Mouse (Mus musculus): ENCODE results near the gene Atp8b3.

Gene Atp8b3

DNA sequence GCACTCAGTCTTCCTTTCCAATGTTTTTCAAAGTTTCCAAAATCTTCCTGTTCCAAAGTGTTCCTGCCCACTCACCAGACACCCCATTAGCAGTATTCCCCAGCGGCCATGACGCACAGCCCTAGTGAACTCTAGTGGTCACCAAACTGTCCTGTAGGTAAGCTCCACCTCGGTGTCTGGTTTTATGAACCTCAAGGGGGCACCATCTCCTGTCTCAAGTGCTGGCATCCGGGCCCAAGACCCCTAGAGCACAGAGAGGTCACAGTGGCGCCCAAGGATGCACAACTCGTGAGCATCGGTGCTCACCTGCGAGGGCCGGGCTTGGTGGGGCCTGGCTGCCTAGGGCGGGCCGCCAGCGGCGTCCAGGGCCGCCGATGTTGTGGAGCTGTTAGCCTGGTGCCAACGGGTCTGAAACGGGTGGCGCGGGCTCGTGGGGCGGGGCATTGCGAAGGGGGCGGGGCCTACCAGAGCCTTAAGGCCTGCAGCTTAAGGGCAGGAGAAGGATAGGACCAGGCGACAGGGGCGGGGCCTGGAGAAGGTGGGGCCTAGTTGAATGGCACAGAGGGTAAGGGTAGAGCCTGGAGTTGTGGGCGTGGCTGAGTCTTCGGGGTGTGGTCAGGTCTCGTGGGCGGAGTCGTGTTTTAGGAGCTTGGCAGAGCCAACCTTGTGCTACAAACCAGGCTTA, at the start of gene Atp8b3:
Gene Atp8b3, minus strand, starts transcription at position 415 of the 685 bp plus-strand sequence.
- DNase-seq (ENCODE audit: low spot score in 2 of 2): peak; percentile 59 to 81

DNA sequence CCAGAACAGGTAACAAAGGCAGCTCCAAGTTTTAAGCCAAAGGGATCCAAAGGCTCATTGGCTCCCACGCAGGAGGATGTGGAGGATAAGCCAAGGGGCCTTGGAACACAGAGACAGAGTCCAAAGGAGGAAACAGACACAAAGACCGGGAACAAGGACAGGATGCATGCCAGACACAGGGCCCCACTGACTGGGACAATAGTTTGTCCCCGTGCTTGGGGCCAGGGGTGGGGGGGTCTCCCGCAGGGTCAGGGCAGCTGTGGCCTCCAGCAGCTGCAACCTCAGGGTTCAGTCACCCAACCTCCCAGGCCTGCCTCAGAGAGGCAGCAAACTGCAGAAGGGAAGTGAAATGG, 48.4 kb upstream of the Atp8b3 start:
- no peak for DNase-seq (ENCODE audit: low spot score in 2 of 2)

DNA sequence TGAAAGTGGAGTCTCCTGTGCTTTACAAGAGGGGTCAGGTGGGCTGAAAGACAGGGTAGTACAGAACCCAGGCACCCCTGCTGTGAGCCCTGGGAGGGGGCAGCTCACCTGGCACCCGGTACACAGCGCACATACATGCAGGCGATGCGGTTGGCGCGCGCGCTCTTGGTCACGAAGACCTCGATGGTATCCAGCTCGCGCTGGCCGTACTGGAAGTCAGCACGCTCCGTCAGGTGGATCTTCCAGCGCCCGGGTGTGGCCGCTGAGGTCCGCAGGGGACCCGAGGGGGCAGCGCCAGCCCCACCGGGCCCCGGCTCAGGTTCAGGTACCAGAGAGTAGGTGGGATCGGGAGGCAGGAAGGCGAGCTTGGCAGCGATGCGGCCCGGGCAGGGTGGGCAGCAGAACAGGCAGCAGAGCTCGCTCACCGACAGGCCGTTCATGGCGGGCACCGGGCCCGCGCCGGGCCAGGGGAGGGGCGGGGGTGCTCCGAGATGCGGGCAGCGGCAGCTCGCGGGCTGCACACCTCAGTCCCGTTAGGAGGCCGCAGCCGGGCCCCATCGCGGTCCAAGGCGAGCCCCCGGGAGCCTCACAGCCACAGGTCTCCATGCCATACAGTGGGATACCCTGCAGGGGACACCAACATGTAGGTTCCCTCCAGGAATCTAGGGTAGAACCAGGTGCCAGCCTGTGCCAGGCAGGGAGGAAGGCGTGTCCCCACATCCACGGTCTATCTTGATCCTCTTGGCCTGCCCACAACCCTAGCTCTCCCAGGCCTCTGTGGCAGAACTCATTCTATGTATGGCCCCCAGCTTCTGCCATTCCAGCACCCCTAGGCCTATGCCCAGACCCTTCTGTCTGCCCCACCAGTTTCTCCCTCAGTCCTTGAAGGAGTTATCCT, 47.7 kb upstream of the Atp8b3 start:
- no peak for DNase-seq (ENCODE audit: low spot score in 2 of 2)

DNA sequence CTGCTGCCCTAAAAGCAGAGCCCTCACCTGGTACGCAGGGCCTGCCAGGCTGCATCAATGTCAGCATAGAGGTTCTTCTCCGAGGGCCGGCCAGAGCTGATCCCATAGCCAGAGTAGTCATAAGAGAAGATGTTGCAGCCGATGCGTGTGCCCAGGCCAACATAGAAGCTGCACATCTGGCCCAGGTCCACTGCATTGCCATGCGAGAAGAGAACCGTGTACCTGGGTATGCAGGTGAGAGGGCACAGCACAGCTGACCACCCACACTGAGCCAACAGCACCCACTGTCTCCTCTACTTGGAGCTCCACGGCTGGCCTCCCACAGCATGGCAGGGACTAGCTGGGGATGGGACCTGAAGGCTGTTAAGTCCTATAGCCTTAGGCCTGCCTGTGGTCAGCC, 46.7 kb upstream of the Atp8b3 start:
- DNase-seq (ENCODE audit: low spot score in 2 of 2): no peak

DNA sequence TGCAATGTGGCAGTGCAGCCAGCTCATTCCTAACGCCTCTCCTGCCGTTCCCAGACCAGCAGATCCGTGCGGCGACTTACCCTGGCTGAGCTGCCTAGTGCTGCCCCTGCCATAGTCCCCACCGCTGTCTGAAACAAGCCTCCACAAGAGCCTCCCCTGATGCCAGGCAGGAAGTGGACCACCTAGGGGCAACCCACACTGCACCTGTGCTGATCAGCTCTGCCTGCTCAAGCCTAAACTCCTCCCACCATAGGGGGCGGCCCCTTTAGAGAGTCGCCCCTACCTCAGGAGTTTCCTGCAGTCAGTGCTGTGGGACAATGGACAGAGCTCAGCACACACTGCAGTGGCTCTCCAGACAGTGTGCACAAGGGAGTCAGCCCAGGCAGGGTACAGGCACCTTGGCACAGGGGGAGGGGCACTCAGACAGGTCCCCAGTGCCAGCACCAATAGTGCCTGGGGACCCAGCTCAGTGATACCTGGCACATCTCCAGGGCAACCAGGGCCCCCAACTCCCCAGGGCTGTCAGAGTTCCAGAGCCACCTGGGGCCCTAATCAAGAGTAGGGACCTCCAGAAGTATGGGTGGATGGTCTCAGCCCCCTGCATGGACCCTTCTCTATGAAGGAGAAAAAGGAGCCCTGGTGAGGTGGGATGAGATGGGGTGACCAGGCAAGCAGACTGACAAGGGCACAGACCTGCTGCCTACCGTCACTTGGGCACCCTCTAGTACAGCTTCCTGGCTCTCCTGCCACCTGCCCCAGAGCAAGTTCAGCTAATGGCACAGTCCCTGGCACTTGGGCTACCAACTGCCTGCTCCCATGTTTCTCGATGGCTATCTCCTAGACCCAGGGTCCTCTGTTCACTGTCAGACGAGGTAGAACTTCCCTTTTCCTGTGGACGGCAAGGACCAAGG, 46.0 kb upstream of the Atp8b3 start:
- no peak for DNase-seq (ENCODE audit: low spot score in 2 of 2)

DNA sequence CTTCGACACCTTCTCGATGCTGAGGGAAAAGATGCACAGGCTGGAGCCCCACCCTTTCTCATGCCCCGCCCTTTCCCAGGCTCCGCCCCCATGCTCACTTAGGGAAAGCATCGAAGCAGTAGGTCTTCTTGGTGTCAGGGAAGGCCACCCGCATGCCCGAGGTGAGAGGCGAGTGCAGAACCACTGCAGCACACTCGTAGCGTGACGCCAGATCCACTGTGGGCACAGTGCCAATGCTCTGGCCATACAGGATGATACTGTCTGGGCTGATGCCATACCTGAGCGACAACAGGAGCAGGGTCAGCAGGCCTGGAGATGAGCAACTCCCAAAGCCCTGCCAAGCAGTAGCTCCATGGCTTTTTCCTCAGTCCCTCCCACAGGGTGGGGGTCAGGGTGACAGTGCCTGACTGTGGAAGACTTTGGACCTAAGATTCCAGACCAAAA, 45.1 kb upstream of the Atp8b3 start:
- DNase-seq (ENCODE audit: low spot score in 2 of 2): no peak

DNA sequence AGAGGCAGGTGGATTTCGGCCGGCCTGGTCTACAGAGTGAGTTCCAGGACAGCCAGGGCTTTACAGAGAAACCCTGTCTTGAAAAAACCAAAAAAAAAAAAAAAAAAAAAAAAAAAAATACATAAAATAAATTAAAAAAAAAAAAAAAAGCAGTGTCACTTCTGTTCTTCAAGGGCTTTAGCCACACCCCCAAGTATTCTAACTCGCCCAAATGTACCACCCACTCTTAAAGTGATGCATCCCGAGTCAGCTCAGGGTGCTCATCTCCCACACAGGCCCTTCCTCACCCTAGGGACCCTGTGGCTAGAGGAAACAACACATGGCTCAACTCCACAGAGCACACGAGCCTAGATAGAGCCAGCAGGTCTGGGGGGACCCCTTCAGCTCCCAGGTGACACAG, 44.1 kb upstream of the Atp8b3 start:
- DNase-seq (ENCODE audit: low spot score in 2 of 2): no peak

DNA sequence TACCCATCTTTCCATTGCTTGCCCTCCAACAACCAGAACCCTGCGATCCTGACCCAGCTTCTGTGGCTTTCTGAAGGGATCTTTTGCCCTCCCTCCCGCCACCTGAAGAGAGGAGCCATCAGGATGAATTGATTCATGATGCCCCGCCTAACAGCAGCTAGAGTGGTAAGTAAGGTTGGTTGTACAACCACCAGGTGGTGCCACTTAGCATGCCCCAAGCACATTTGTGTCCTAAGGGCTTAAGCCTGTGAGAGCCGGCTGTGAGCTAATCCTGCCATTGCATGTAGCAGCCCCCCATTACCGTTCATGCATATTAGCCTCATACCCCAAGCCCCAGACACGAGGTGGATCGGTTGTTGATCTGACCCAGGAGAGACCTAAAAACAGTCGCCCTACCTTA, 40.0 kb upstream of the Atp8b3 start:
- peak; percentile 51 to 67 for DNase-seq (ENCODE audit: low spot score in 2 of 2)

DNA sequence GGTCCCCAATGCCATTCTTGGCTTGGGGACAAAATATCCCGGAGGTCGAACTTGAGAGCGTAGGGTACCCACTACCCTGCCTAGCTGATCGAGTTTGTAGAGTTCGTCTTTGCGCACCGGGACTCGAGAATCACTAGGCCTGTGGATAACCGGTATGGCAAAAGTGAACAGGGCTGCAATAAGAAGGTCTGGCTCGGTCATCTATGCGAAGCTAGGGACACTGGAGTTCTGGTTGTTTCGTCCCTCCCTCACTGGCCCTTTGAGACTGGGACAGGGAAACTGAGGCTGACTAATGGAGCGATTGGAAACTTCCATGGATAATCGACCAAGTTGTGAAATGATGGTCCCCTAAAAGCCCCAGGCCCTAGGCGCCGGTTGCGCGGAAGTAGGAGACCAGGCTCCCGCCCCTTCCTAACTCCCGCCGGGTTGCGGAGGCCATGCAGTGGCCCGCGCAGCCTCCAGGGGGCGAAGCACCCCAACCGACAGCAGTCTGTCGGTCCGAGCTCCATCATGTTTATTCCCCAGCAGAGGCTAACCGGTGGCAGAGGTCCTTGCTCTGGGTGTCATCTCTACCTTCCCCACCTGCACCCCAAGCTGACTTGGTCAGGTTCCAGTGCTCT, 39.3 kb upstream of the Atp8b3 start:
- peak; percentile 78 to 84 for DNase-seq (ENCODE audit: low spot score in 2 of 2)

DNA sequence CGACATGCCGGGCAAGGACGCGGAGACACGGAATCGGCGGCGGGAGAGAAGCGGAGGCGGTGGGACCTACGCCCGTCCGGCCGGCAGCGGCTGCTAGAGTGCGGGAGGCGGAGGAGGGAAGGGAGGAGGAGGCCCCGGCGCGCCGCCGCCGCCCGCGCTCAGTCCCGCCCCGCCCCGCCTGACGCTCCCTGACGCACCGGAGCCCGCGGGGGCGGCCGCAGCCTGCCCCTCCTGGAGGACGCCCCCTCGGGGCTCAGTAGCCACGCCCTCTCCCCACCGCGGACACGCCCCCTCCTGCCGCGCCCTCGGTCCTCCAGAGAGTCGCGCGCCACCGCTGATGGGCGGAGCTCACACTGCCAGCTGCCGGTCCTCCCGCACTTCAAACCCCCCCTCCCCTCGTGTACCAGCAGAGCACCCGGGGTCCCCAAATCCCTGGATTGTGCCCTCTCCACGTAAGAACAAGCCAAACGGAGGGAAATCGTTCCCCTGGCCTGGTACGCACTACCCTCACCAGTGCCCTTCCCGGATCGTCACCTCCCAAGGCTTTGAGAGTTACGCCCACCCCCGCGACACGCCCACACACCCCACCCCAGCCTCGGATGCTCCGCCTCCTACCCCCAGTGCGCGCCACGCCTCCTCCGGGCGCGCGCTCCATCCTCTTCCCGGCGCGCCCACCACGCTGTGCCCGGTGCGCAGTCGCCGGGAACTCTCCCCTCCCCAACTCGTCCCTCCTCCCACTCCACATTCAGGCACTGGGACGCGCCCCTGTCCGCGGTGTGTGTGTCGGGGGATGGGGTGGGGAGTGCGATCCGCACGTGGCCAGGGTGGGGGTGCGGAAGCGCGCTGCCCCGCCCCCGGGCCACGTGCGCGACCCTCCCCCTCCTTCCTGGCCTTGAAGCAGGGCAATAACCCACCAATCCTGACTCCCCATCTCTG, 38.5 kb upstream of the Atp8b3 start, which contains the start of gene Klf16:
Gene Klf16, minus strand, starts transcription at position 127 of the 936 bp plus-strand sequence.
- peak; percentile 98 to 99 for DNase-seq (ENCODE audit: low spot score in 2 of 2)

DNA sequence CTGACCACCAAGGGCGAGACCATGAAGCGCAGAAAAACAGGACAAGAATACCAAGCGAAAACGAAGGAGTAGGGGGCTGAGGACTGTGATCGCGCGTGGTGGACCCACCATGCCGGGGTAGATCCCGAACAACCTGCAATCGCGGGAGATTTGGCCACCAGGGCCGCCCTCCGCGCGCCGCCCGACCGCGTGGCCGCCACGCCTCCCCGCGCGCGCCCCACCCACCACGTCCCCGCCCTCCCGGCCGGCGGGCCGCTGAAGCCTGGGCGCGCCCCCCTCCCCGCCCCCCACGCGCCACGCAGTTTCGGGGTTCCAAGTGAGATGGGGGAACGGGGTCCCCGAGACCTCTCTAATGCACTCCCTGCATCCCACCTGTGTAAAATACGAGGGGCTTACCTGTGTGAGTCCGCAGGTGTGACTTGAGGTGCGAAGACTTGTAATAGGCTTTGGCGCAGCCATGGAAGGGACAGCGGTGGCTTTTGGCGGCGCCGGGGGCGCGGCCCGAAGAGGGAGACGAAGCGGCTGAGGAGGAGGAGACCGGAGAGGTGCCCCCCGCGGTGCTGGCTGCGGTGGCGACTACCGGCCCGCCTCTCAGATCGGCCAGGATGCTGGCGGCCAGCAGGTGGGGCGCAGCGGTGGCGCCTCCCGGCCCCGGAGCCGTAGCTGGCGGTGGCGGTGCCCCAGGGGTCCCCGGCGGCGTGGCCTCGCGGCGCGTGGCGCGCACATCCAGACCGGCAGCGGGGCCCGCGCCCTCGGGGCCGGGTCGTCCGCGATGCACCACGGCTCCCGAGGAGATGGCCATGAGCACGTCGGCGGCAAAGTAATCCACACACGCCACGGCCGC, 37.6 kb upstream of the Atp8b3 start:
- peak; percentile 51 to 52 for DNase-seq (ENCODE audit: low spot score in 2 of 2)

DNA sequence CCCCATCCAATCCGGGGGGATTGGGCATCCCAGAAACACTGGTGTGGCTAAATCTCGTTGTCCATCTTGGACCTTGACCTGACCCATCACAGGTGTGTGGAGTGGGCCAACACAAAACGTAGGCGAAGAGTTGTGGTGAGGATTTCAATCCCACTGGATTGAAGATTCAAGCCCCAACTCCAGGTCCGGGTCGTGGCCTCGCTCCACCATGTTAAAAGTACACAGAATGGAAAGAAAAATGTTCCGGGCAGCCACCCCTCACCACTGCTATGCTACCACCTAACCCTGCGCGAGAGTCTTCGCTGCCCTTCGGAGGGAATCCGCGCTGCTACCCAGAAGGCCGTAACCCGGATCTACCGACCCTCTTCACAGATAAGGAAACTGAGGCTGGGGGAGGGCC, 37.0 kb upstream of the Atp8b3 start:
- DNase-seq (ENCODE audit: low spot score in 2 of 2): no peak

DNA sequence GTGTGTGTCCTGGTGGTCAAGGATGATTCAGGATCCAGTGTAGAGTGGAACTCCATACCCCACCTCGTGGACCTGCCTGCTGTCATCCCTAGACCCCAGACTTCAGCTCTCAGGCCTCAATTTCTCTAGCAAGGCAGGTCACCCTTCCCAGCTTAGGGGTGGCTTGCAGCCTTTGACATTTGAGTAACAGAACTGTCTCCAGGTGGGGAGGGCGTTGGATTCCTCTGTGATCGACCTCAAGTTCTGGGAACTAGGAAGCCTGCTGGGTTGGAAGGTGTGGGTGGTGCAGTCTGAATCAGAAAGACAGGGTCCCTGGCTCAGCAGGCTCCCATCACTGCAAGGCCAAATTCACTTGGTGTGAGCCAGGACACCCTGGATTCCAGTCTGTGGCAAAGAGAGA, 36.0 kb upstream of the Atp8b3 start:
- no peak for DNase-seq (ENCODE audit: low spot score in 2 of 2)

DNA sequence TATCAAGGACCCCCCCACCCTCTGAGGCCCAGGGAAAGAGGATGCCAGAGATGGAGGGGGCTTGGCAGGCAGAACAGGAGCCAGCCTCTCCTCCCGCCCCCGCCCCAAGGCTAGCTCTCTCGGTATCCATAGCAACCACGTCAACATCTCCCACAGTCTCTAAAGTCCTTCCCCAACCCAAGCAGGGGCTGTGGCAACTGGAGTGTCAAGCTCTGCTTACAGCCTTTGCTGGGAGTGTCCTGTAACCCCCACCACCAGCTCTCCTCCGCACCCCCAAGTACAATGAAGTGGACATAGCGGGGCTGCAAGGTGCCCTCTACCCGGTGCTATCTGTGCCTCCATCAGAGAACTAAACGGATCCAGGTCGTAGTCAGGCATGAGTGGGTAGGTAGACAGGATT, 35.0 kb upstream of the Atp8b3 start:
- DNase-seq (ENCODE audit: low spot score in 2 of 2): no peak

DNA sequence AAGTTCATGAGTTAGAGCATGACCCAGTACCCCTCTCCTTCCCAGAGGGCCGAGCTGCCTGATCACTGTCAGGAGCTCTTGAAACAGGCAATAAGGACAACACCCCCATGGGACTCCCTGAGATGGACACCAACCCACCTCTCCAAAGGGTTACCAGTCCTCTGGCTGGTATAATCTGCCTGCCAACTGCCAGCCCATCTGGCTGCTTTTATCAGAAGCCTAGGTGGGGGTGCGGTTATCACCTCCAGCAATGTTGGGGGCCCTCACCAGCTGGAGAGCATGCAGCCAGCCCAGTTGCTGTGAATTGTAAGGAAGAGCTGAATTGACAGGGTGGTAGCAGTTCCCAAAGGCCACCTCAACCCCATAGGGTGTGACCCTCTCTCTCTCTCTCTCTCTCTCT, 33.6 kb upstream of the Atp8b3 start:
- DNase-seq (ENCODE audit: low spot score in 2 of 2): no peak

DNA sequence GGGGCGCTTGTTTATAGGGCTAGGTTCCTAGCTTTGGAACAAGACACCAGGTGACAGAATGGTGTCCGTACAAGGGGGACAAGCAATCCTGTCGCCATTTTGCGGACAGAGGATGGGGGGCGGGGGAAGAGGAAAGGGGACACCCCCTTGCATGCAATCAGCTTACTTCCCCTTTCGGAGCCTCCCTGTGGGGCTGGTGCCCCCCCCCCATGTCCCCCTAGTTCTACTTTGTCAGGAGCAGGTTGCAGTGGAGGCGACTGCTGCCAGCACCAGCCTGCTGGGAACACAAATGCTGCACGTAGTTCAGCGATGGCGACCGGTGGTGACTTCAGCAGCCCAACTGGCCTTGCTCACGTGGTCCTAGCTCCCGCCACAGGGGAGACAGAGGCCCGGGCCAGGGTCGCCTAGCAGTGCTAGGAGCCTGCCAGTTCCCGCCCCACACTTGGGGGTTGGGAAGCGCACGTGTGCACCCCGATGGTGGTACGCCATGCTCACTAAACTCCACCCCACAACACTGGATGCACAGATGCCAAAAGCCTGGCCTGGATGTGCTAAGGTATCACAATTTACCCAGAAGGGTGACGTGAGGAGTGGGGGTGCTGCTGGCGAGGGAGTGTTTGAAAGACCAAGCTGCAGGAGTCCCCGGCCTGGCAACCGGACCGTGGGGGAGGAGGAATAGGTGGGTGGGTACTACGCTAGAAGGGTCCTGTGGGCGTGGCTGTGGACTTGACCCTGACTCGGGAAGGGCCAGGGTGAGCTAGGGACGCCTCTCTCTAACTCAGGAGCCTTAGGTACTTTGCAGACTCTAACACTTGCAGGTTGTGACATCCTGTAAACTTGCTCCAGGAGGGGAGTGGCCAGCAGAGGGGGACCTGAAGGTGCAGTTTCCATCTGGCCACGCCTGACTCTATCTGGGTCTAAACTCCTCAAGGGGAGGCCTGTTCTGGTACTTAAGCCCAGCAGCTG, 32.2 kb upstream of the Atp8b3 start:
- DNase-seq (ENCODE audit: low spot score in 2 of 2): no peak

DNA sequence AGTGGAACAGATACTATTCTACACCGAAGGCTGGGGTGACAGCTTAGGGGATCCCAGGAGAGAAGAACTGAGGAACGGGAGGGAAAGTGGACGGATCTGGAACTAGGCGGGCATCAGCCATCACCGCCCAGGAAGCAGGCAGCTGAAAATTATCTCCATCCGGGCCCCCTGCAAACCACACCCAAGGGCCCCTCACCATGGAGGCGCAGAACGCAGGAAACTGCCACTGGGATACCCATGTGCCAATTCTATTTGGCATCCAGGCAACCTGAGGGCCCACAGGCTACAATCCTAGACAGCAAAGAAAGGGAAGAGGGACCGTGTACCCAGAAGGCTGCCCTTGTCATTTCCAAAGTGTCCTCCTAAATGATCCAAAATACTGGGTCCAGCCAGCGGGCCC, 31.5 kb upstream of the Atp8b3 start:
- DNase-seq (ENCODE audit: low spot score in 2 of 2): no peak

DNA sequence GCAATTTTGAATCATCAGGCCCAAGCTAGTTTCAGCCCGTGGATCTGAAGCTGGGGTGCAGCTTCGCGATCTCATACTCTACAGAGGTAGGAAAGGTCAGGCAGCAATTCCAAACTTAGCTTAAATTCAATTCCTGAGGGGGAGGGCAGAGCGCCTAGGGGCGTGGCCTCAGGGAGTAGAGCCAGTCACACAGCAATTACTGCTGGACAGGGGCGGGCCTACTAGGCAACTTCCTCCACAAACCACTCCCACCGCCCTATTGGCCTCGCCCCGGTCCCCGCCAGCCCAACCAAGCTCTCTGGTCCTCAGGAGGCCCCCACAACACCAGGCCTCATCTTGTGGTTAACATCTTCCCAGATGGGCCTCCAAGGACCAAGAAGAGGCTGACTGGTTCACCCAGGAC, 30.7 kb upstream of the Atp8b3 start:
- DNase-seq (ENCODE audit: low spot score in 2 of 2): peak; percentile 48 to 55
